Mouse (Mus musculus) liver, embryonic 14.5 days (tissue): ENCODE results near the gene Itga6.

Experiments used
- CTCF ChIP-seq: IDR thresholded peaks from 2 replicates; pipeline ENCODE4 v1.5.1; 2016; ENCODE audit warnings: antibody characterized with exemption, low read depth, control low read depth
- EP300 ChIP-seq: IDR thresholded peaks from 2 replicates; pipeline ENCODE4 v1.6.1; 2016; ENCODE audit warnings: antibody characterized with exemption, low read depth

- TF ChIP-seq CTCF (no peak), EP300 (no peak)
These were observed 7.7 kb downstream of the Itga6 start for GRCm38 (mm10) chr2:71753161-71753560.
